Mouse (Mus musculus) stomach, postnatal 0 days (tissue): ENCODE data around the gene Npm3. TPM values are rescaled to one million over a fixed set of nuclear protein-coding genes. Genes with fewer than 3 reads are reported as not detected.

ENCODE experiments used
- ATAC-seq: fragments of 200-750 bp; cut with Nextera tagmentation; 2 replicates; pipeline ENCODE4 v1.8.0; 2017; ENCODE audit not compliant: low FRiP score, low TSS enrichment
- DNase-seq: peaks from one replicate; pipeline ENCODE4 v3.0.0-alpha.2; 2016; ENCODE audit warnings: low spot score
- H3K27ac ChIP-seq: fragments of 300-500 bp; sonication (generic); replicated peaks from 2 replicates; pipeline ENCODE4 v1.5.1; 2014; ENCODE audit warnings: mild to moderate bottlenecking, control low read depth
- H3K27me3 ChIP-seq: fragments of 300-500 bp; sonication (generic); 2 replicates; pipeline ENCODE4 v1.6.1; 2014; ENCODE audit warnings: low read length; ENCODE audit not compliant: control insufficient read depth, insufficient read depth
- H3K36me3 ChIP-seq: fragments of 300-500 bp; sonication (generic); 2 replicates; pipeline ENCODE4 v1.6.1; 2014; ENCODE audit warnings: low read length, mixed read lengths; ENCODE audit not compliant: control insufficient read depth, insufficient read depth
- H3K4me1 ChIP-seq: fragments of 300-500 bp; sonication (generic); replicated peaks from 2 replicates; pipeline ENCODE4 v1.6.1; 2014; ENCODE audit warnings: antibody characterized with exemption; ENCODE audit not compliant: control insufficient read depth, insufficient read depth
- H3K4me2 ChIP-seq: fragments of 300-500 bp; sonication (generic); replicated peaks from 2 replicates; pipeline ENCODE4 v1.6.1; 2014; ENCODE audit warnings: low read depth, mild to moderate bottlenecking, control low read depth, moderate library complexity
- H3K4me3 ChIP-seq: fragments of 300-500 bp; sonication (generic); 2 replicates; pipeline ENCODE4 v1.5.1; 2014; ENCODE audit warnings: low read depth, low read length, control low read depth
- H3K9ac ChIP-seq: fragments of 300-500 bp; sonication (generic); 2 replicates; pipeline ENCODE4 v1.6.1; 2014; ENCODE audit warnings: mild to moderate bottlenecking, low read length, control low read depth, mixed read lengths
- H3K9me3 ChIP-seq: fragments of 300-500 bp; sonication (generic); 2 replicates; pipeline ENCODE4 v1.6.1; 2016; ENCODE audit warnings: low read length; ENCODE audit not compliant: control insufficient read depth
- CTCF ChIP-seq: IDR thresholded peaks from 2 replicates; pipeline ENCODE4 v1.5.1; 2016; ENCODE audit warnings: antibody characterized with exemption, low read depth, mild to moderate bottlenecking, moderate library complexity
- EP300 ChIP-seq: optimal IDR thresholded peaks from 2 replicates; pipeline ENCODE3; 2016; ENCODE audit warnings: antibody characterized with exemption
- WGBS: fragments of 180-500 bp; shearing (Covaris S2); extraction: QIAGEN DNeasy Blood & Tissue Kit; methylation state at CpG from one replicate; pipeline ENCODE4 v1.1.7; 2014; 5-methylcytosine and 5-hydroxymethylcytosine counted together
- polyA plus RNA-seq: library from polyadenylated mRNA; unstranded; fragments of >200 nt; fragmentation: Nextera tagmentation; extraction: Ambion mirVana; gene quantifications from 2 replicates; pipeline ENCODE4 v1.2.1, GENCODE M21; 2015

Npm3 gene
- polyA plus RNA-seq, 1 experiment from 2014 or later: 10.9 TPM

DNA sequence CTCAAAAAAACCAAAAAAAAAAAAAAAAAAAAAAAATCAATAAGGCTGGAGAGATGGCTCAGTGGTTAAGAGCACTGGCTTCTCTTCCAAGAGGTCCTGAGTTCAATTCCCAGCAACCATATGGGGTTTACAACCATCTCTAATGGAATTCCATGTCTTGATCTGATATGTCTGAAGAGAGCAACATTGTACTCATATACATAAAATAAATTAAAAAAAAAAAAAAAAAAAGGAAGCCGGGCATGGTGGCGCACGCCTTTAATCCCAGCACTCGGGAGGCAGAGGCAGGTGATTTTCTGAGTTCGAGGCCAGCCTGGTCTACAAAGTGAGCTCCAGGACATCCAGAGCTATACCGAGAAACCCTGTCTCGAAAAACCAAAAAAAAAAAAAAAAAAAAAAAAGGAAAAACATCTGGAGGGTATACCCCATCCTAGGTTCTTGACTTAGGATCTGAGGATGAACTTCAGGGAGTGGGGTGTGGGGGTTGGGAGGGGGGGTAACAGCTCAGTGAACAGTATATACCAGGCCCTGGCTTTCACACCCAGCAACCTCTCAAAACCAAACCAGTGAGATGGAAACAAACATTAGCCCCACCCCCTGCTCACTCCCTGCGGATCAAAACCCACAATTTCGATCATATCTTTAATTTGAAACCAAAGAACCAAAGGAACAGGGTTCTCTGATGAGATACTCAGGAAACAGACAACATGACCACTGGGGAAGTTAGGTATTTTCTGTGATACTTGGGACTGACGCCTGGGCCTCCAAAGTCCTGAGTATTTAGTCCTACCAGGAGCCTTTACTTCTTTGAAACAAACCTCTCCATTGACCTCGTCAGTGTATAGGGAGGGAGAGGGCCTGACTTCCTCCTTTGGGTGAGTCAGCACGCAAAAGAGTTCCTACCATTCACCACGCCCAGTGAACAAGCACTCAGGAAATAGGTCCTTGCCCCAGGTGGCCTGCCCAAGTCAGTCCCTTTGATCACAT is 40.8 kb upstream of the Npm3 start:
- DNase-seq: peak; percentile 67
- no peaks in the 10 kb centered on the region for H3K36me3 ChIP-seq
- no peak overlapping the region for H3K4me3 ChIP-seq
- H3K27ac ChIP-seq: peak overlapping the region; percentile 70
- no peak overlapping the region for H3K4me2 ChIP-seq
- WGBS: 70% methylated on average over 12 of the region's 13 CpGs
- H3K4me1 ChIP-seq: no peaks in the 10 kb centered on the region
- TF ChIP-seq EP300 (no peak), CTCF (no peak)
- H3K9ac ChIP-seq: no peak overlapping the region
- no peaks in the 10 kb centered on the region for H3K27me3 ChIP-seq
- ATAC-seq: peak; percentile 89
- H3K9me3 ChIP-seq: no peaks in the 10 kb centered on the region

DNA sequence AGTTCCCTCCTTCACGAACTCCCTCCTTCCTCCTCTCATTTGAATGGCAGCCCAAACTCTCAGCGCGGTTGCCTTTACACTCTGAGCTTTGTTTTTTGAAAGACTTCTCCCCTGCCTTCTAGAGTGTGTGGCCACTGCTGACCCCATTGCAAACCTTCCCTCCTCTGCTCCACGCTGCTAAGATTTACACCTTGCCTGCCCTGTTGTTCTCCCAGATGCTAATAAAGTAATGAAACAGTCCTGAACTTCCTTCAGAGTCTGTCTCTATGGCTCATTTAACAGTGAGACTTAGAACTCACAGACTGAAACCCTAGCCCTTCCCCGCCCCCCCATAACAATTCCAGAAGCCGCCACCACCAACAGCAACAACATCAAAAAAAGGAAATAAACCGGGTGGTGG is 40.0 kb upstream of the Npm3 start:
- TF ChIP-seq CTCF (no peak), EP300 (no peak)
- H3K36me3 ChIP-seq: no peaks in the 10 kb centered on the region
- WGBS: 85% methylated on average over 7 of the region's 7 CpGs

DNA sequence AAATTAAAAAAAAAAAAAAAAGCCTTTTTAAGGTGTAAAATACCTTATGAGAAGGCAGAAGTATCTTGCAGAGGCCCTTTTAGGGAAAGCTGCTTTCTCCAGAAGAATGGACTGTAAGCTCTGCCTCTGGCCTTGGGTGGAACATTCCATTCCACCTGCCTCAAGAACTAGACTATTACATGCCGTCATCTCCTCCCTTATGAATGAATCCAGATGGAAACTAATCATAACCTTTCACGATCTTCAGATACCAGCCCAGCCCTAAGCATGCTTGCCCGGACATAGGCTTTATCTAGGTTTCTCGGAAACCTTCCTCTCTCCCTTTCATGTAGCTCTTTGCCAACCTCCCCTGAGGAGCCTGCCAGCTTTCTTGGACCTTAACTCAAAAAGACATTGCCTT is 38.9 kb upstream of the Npm3 start:
- Histone ChIP-seq H3K27ac (no peak overlapping the region), H3K4me1 (no peaks in the 10 kb centered on the region), H3K9me3 (no peaks in the 10 kb centered on the region), H3K27me3 (no peaks in the 10 kb centered on the region), H3K4me3 (no peak overlapping the region), H3K9ac (no peak overlapping the region), H3K36me3 (no peaks in the 10 kb centered on the region), H3K4me2 (no peak overlapping the region)
- ATAC-seq (no peak), DNase-seq (no peak)
- TF ChIP-seq EP300 (no peak), CTCF (no peak)
- 48% methylated on average over 4 of the region's 4 CpGs for WGBS

More for the DNA sequence above, 40.0 kb upstream of the Npm3 start:
- no peaks in the 10 kb centered on the region for H3K27me3 ChIP-seq
- H3K4me2 ChIP-seq: no peak overlapping the region
- no peaks in the 10 kb centered on the region for H3K9me3 ChIP-seq
- ATAC-seq (no peak), DNase-seq (no peak)
- H3K4me3 ChIP-seq: no peak overlapping the region
- no peak overlapping the region for H3K27ac ChIP-seq
- H3K4me1 ChIP-seq: no peaks in the 10 kb centered on the region
- no peak overlapping the region for H3K9ac ChIP-seq

DNA sequence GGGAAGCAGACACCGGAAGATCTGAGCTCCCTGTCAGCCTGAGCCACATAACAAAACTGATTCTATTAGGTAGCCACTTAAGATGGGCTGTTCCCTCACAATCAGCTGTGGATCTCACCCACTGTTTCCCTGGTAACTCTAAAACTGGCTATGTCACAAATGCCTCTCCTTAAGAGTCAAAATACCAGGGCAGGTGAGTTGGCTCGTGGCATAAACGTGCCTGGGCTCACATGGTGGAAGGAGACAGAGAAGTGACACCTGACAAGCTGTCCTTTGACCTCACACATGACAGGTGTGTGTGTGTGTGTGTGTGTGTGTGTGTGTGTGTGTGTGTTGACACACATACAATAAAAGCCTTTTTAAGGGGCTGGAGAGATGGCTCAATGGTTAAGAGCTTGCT is 38.1 kb upstream of the Npm3 start:
- DNase-seq (no peak), ATAC-seq (no peak)
- no peak overlapping the region for H3K4me2 ChIP-seq
- H3K9ac ChIP-seq: no peak overlapping the region
- no peaks in the 10 kb centered on the region for H3K9me3 ChIP-seq
- TF ChIP-seq CTCF: no peak
- no peak for TF ChIP-seq EP300
- H3K4me1 ChIP-seq: no peaks in the 10 kb centered on the region
- H3K27me3 ChIP-seq: no peaks in the 10 kb centered on the region
- H3K36me3 ChIP-seq: no peaks in the 10 kb centered on the region
- 64% methylated on average over 3 of the region's 3 CpGs for WGBS
- H3K27ac ChIP-seq: no peak overlapping the region
- H3K4me3 ChIP-seq: no peak overlapping the region

DNA sequence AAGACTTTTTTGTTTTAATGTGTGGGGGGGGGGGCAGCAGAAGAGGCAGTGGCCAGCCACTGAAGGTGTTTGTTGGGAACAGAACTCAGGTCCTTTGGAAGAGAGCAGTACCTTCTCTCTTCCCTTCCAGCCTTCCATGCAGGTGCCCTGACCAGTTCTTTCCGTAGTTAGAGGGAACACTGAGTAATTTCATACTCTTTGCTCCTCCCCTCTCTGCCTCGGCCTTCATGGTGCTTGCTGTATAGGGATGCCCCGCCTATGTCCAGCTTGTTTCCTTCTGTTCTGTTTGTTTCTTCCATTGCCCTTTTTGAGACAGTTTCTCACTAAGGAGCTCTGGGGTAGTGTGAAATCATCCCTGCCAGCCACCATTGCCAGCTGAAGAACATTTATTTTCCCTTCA is 36.1 kb upstream of the Npm3 start:
- Histone ChIP-seq H3K9me3 (no peaks in the 10 kb centered on the region), H3K4me1 (peaks cover 3% of the 10 kb centered on the region; the same call in 1 of the 2 replicates), H3K9ac (no peak overlapping the region), H3K27me3 (no peaks in the 10 kb centered on the region), H3K36me3 (peaks cover 2% of the 10 kb centered on the region; the same call in 1 of the 2 replicates), H3K4me3 (no peak overlapping the region), H3K27ac (peak overlapping the region; percentile 53), H3K4me2 (no peak overlapping the region)
- DNase-seq: peak; percentile 41
- ATAC-seq: no peak
- 27% methylated on average over 3 of the region's 3 CpGs for WGBS
- no peak for TF ChIP-seq EP300

DNA sequence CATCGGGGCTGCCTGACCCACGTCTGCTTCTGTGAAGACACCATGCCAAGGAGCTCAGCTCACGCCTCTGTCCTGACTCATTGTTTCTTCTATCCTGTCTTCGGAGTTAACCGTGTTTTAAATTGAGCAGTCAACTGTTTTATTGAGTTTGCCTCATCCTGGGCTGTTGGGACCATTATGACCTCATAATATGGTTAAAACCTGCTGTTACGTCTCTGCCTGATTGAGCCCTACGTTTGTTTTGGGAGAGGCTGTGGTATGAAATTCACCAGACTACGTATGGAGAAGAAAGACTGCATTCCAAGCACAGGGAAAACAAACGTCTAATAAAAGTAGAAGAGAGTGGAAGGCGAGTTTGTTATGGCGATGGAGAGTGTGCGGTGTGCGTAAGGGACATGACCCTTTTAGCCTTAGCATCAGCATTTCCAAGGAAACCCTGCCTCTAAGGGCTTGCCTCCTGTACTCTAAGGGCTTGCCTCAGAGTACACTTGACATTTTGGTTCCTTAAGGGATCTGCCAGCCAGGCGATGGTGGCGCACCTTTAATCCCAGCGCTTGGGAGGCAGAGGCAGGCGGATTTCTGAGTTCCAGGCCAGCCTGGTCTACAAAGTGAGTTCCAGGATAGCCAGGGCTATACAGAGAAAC is 34.7 kb upstream of the Npm3 start:
- DNase-seq (no peak), ATAC-seq (no peak)
- no peak for TF ChIP-seq EP300
- no peak for TF ChIP-seq CTCF
- Histone ChIP-seq H3K4me2 (peak overlapping the region; percentile 57), H3K27ac (peak overlapping the region; percentile 88), H3K4me3 (peak overlapping the region; percentile 100), H3K9me3 (no peaks in the 10 kb centered on the region), H3K27me3 (no peaks in the 10 kb centered on the region), H3K36me3 (peaks cover 11% of the 10 kb centered on the region; the same call in 1 of the 2 replicates), H3K9ac (peak overlapping the region; percentile 41; the same call in 1 of the 2 replicates), H3K4me1 (peaks cover 3% of the 10 kb centered on the region; the same call in 1 of the 2 replicates)
- WGBS: 27% methylated on average over 17 of the region's 17 CpGs
